Mouse (Mus musculus): Measurements from ENCODE around the gene Rftn1.

- TF ChIP-seq POLR2A (IDR thresholded peaks at IDR 0.05; ENCODE audit: insufficient read depth, low read length) (no peak), CTCF (IDR thresholded peaks at IDR 0.05; ENCODE audit: low read depth, low read length) (no peak), EP300 (IDR thresholded peaks at IDR 0.05; ENCODE audit: insufficient read depth, low read depth, low read length) (no peak)
Observed at GRCm38 (mm10) chr17:50233956-50234355, 43.5 kb upstream of the Rftn1 start.
